Mouse (Mus musculus): ENCODE data around the gene Gm13694. TPM values are rescaled to one million over a fixed set of nuclear protein-coding genes. Genes with fewer than 3 reads are reported as not detected.
A peak's percentile ranks its signal among the peaks of the same experiment; 100 is the strongest.
"Not testable (repeated sequence)": the region's sequence is repeated elsewhere in the genome, so short reads cannot be mapped to it uniquely, and the experiment has no call there.

Gm13694 gene
- not detected in 2 replicates for polyA plus RNA-seq (2016; fragmentation: Nextera tagmentation; extraction: Ambion mirVana)

GRCm38 (mm10) chr2:83978633-83979032 is at the start of gene Gm13694:
Gene Gm13694, plus strand, starts transcription at chr2:83978933.
- H3K4me1 ChIP-seq; DNase-seq (ENCODE audit: low spot score); H3K36me3 ChIP-seq; H3K4me3 ChIP-seq; H3K27me3 ChIP-seq (ENCODE audit: low read depth, poor library complexity, severe bottlenecking); H3K27ac ChIP-seq; H3K9me3 ChIP-seq (replicated peaks): not testable (repeated sequence)
- no CpG with 5 or more reads among the region's 6 CpGs for WGBS

- DNase-seq (ENCODE audit: low spot score) = no peak
- H3K36me3 ChIP-seq = no peaks in the 10 kb centered on the region
- H3K27me3 ChIP-seq (ENCODE audit: low read depth, poor library complexity, severe bottlenecking) = no peaks in the 10 kb centered on the region
- H3K4me3 ChIP-seq = no peak overlapping the region
- H3K4me1 ChIP-seq = peaks cover 7% of the 10 kb centered on the region
- 60% methylated on average over 2 of the region's 2 CpGs for whole genome bisulfite sequencing
- no peak overlapping the region for H3K27ac ChIP-seq
- no peaks in the 10 kb centered on the region for H3K9me3 ChIP-seq (replicated peaks)
Observed at GRCm38 (mm10) chr2:83929478-83930088, 49.1 kb upstream of the Gm13694 start.

- H3K4me3 ChIP-seq = peak within 1 kb of the TSS; percentile 51
- H3K27ac ChIP-seq = no peak within 1 kb of the TSS
- under 1% methylated on average over 20 of the region's 20 CpGs for WGBS
- no peaks in the 10 kb centered on the region for H3K36me3 ChIP-seq
- no peaks in the 10 kb centered on the region for H3K9me3 ChIP-seq (replicated peaks)
- DNase-seq (ENCODE audit: low spot score) = peak; percentile 80
- no peaks in the 10 kb centered on the region for H3K27me3 ChIP-seq (ENCODE audit: low read depth, poor library complexity, severe bottlenecking)
- H3K4me1 ChIP-seq = peaks cover 8% of the 10 kb centered on the region
Observed at GRCm38 (mm10) chr2:83940931-83941361, 37.8 kb upstream of the Gm13694 start, which contains the start of gene Zswim2. Gene Zswim2, minus strand, starts transcription at chr2:83941228.

GRCm38 (mm10) chr2:83941378-83941777 is 37.4 kb upstream of the Gm13694 start:
- no peaks in the 10 kb centered on the region for H3K36me3 ChIP-seq
- DNase-seq (ENCODE audit: low spot score) = no peak
- H3K27ac ChIP-seq = no peak overlapping the region
- peaks cover 10% of the 10 kb centered on the region for H3K4me1 ChIP-seq
- 65% methylated on average over 3 of the region's 3 CpGs for WGBS
- H3K4me3 ChIP-seq = peak overlapping the region; percentile 51; the same call in 1 of the 2 replicates
- H3K27me3 ChIP-seq (ENCODE audit: low read depth, poor library complexity, severe bottlenecking) = no peaks in the 10 kb centered on the region
- H3K9me3 ChIP-seq (replicated peaks) = no peaks in the 10 kb centered on the region

- DNase-seq (ENCODE audit: low spot score) = no peak
- H3K27ac ChIP-seq = no peak overlapping the region
- no peaks in the 10 kb centered on the region for H3K9me3 ChIP-seq (replicated peaks)
- H3K27me3 ChIP-seq (ENCODE audit: low read depth, poor library complexity, severe bottlenecking) = no peaks in the 10 kb centered on the region
- 76% methylated on average over 4 of the region's 4 CpGs for WGBS
- H3K4me1 ChIP-seq = peaks cover 10% of the 10 kb centered on the region
- no peak overlapping the region for H3K4me3 ChIP-seq
- no peaks in the 10 kb centered on the region for H3K36me3 ChIP-seq
Observed at GRCm38 (mm10) chr2:83941792-83942191, 36.9 kb upstream of the Gm13694 start.

- H3K9me3 ChIP-seq (replicated peaks); H3K27ac ChIP-seq; H3K4me3 ChIP-seq; H3K4me1 ChIP-seq; DNase-seq (ENCODE audit: low spot score); H3K27me3 ChIP-seq (ENCODE audit: low read depth, poor library complexity, severe bottlenecking); H3K36me3 ChIP-seq: not testable (repeated sequence)
- WGBS = no CpG with 5 or more reads among the region's 6 CpGs
Observed at GRCm38 (mm10) chr2:83955393-83955792, 23.3 kb upstream of the Gm13694 start, which contains the start of gene Gm13698. Gene Gm13698, plus strand, starts transcription at chr2:83955693.

- H3K27me3 ChIP-seq (ENCODE audit: low read depth, poor library complexity, severe bottlenecking); H3K27ac ChIP-seq; H3K4me3 ChIP-seq; H3K4me1 ChIP-seq; H3K36me3 ChIP-seq; H3K9me3 ChIP-seq (replicated peaks); DNase-seq (ENCODE audit: low spot score): not testable (repeated sequence)
- no CpG with 5 or more reads among the region's 6 CpGs for WGBS
Observed at GRCm38 (mm10) chr2:83961203-83961602, 17.5 kb upstream of the Gm13694 start, which contains the start of gene Gm13693. Gene Gm13693, plus strand, starts transcription at chr2:83961503.

- not testable (repeated sequence) for H3K27ac ChIP-seq; H3K27me3 ChIP-seq (ENCODE audit: low read depth, poor library complexity, severe bottlenecking); DNase-seq (ENCODE audit: low spot score); H3K4me1 ChIP-seq; H3K36me3 ChIP-seq; H3K4me3 ChIP-seq; H3K9me3 ChIP-seq (replicated peaks)
- no CpG with 5 or more reads among the region's 6 CpGs for WGBS
Observed at GRCm38 (mm10) chr2:83967013-83967412, 11.7 kb upstream of the Gm13694 start, which contains the start of gene Gm13695. Gene Gm13695, plus strand, starts transcription at chr2:83967313.

- H3K4me3 ChIP-seq; H3K27me3 ChIP-seq (ENCODE audit: low read depth, poor library complexity, severe bottlenecking); H3K9me3 ChIP-seq (replicated peaks); DNase-seq (ENCODE audit: low spot score); H3K4me1 ChIP-seq; H3K27ac ChIP-seq; H3K36me3 ChIP-seq: not testable (repeated sequence)
- no CpG with 5 or more reads among the region's 6 CpGs for WGBS
Observed at GRCm38 (mm10) chr2:83972823-83973222, 5.9 kb upstream of the Gm13694 start, which contains the start of gene Gm13696. Gene Gm13696, plus strand, starts transcription at chr2:83973123.

GRCm38 (mm10) chr2:83984443-83984842 is 5.7 kb downstream of the Gm13694 start, which contains the start of gene Gm13697:
Gene Gm13697, plus strand, starts transcription at chr2:83984743.
- not testable (repeated sequence) for H3K9me3 ChIP-seq (replicated peaks); H3K36me3 ChIP-seq; DNase-seq (ENCODE audit: low spot score); H3K27me3 ChIP-seq (ENCODE audit: low read depth, poor library complexity, severe bottlenecking); H3K4me3 ChIP-seq; H3K4me1 ChIP-seq; H3K27ac ChIP-seq
- WGBS = no CpG with 5 or more reads among the region's 6 CpGs

- H3K9me3 ChIP-seq (replicated peaks); DNase-seq (ENCODE audit: low spot score); H3K27ac ChIP-seq; H3K27me3 ChIP-seq (ENCODE audit: low read depth, poor library complexity, severe bottlenecking); H3K36me3 ChIP-seq; H3K4me1 ChIP-seq; H3K4me3 ChIP-seq: not testable (repeated sequence)
- WGBS = no CpG with 5 or more reads among the region's 6 CpGs
Observed at GRCm38 (mm10) chr2:83990253-83990652, 11.5 kb downstream of the Gm13694 start, which contains the start of gene Gm13691. Gene Gm13691, plus strand, starts transcription at chr2:83990553.

- not testable (repeated sequence) for DNase-seq (ENCODE audit: low spot score); H3K4me3 ChIP-seq; H3K27me3 ChIP-seq (ENCODE audit: low read depth, poor library complexity, severe bottlenecking); H3K4me1 ChIP-seq; H3K27ac ChIP-seq; H3K36me3 ChIP-seq; H3K9me3 ChIP-seq (replicated peaks)
- 62% methylated on average over 8 of the region's 9 CpGs for WGBS
Observed at GRCm38 (mm10) chr2:83993639-83994255, 15.0 kb downstream of the Gm13694 start.

GRCm38 (mm10) chr2:83994526-83994925 is 15.8 kb downstream of the Gm13694 start:
- 92% methylated on average over 2 of the region's 3 CpGs for WGBS
- not testable (repeated sequence) for H3K9me3 ChIP-seq (replicated peaks); H3K27me3 ChIP-seq (ENCODE audit: low read depth, poor library complexity, severe bottlenecking); DNase-seq (ENCODE audit: low spot score); H3K36me3 ChIP-seq; H3K27ac ChIP-seq; H3K4me1 ChIP-seq; H3K4me3 ChIP-seq
